In the genomic region with DNA sequence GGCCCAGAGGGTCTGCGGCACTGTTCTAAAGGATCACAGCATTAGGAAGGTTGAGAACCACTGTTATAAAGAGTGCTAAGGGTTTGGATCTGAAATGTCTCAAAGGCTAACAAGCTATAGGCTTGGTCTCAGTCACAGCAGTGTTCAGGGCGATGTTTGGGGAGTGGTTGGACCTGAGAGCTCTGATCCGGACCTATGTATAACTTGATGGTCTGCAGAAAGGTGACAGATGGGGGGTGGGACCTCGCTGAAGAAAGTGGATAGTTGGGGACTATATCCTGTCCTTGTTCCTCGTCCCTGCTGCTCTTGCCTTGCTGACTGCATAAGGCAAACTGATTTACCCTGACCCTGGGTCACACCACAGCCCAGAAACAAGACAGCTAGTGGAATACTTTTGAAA, we compare ENCODE assay signal across 27 mouse cellular contexts.
"Had no signal": no experiment of that assay in that cellular context is flagged by ENCODE, and none has a peak within 500 bp of the region (broad histone marks: within the 10 kb centered on the region; RNA-seq: fewer than 3 reads in every experiment).

No protein-coding gene starts in this region.

- H3K4me2 ChIP-seq: heart, embryonic 12.5 days; hindbrain, embryonic 12.5 days; hindbrain, embryonic 14.5 days; intestine, embryonic 15.5 days; kidney, embryonic 15.5 days; limb, embryonic 13.5 days; limb, embryonic 15.5 days; liver, embryonic 12.5 days had no signal

- H3K36me3 ChIP-seq: heart, embryonic 10.5 days; heart, embryonic 12.5 days; hindbrain, embryonic 10.5 days; hindbrain, embryonic 12.5 days; intestine, embryonic 15.5 days; kidney, embryonic 15.5 days; limb, embryonic 13.5 days; limb, embryonic 15.5 days; liver, embryonic 12.5 days had no signal

- H3K4me3 ChIP-seq: gastrocnemius, adult 2 months; heart, embryonic 10.5 days; heart, embryonic 12.5 days; hindbrain, embryonic 10.5 days; hindbrain, embryonic 12.5 days; intestine, embryonic 15.5 days; kidney, embryonic 15.5 days; limb, embryonic 13.5 days; limb, embryonic 15.5 days; liver, embryonic 12.5 days had no signal

- H3K9me3 ChIP-seq: heart, embryonic 10.5 days; heart, embryonic 12.5 days; hindbrain, embryonic 12.5 days; intestine, embryonic 15.5 days; kidney, embryonic 15.5 days; limb, embryonic 13.5 days; limb, embryonic 15.5 days had no signal

- ATAC-seq: hindbrain, embryonic 16.5 days; inflammation-experienced regulatory T-cells, adult 6 months; intestine, embryonic 15.5 days; intestine, postnatal 0 days; liver, embryonic 12.5 days had no signal

- DNase-seq: gastrocnemius, adult 2 months; gastrocnemius, postnatal 10 days; gastrocnemius, postnatal 25 days; heart, adult 18-20 months; heart, postnatal 10 days; heart, postnatal 4 days; kidney, adult 2 months; kidney, adult 9 months; kidney, postnatal 14 days; kidney, postnatal 36 days; layer of hippocampus, adult 9-11 months; layer of hippocampus, postnatal 36 days; left cerebral cortex, postnatal 4 days had no signal

- H3K9ac ChIP-seq: heart, embryonic 12.5 days; hindbrain, embryonic 12.5 days; hindbrain, embryonic 14.5 days; intestine, embryonic 15.5 days; kidney, embryonic 15.5 days; limb, embryonic 13.5 days; limb, embryonic 15.5 days; liver, embryonic 12.5 days had no signal

- H3K27ac ChIP-seq: gastrocnemius, adult 2 months; heart, embryonic 10.5 days; hindbrain, embryonic 10.5 days; hindbrain, embryonic 12.5 days; hindbrain, embryonic 14.5 days; intestine, embryonic 15.5 days; kidney, embryonic 15.5 days; kidney, postnatal 0 days; limb, embryonic 13.5 days; limb, embryonic 15.5 days; liver, embryonic 12.5 days had no signal

- H3K4me1 ChIP-seq: heart, embryonic 10.5 days; heart, embryonic 12.5 days; hindbrain, embryonic 10.5 days; hindbrain, embryonic 12.5 days; intestine, embryonic 15.5 days; kidney, embryonic 15.5 days; limb, embryonic 13.5 days; limb, embryonic 15.5 days; liver, embryonic 12.5 days had no signal

- H3K27me3 ChIP-seq: heart, embryonic 12.5 days; hindbrain, embryonic 12.5 days; intestine, embryonic 15.5 days; kidney, embryonic 15.5 days; limb, embryonic 13.5 days; limb, embryonic 15.5 days; liver, embryonic 12.5 days had no signal
